Mouse (Mus musculus) MEL (cell line): ENCODE data around the gene Heatr5a. TPM values are rescaled to one million over a fixed set of nuclear protein-coding genes. Genes with fewer than 3 reads are reported as not detected.
A peak's percentile ranks its signal among the peaks of the same experiment; 100 is the strongest.

Experiments used
- DNase-seq: peaks from one replicate; pipeline ENCODE4 v3.0.0; 2011; ENCODE audit warnings: low read depth, low spot score
- H3K27ac ChIP-seq: 2 replicates; pipeline ENCODE4 v1.5.1; 2012; ENCODE audit warnings: low read depth, mild to moderate bottlenecking, control low read depth, low read length, moderate library complexity; ENCODE audit not compliant: control insufficient read depth
- H3K27me3 ChIP-seq, 2 experiments: fragments of 150-350 bp in 1 of 2; sonication (generic) in 1 of 2; 2 replicates each; pipeline ENCODE4 v1.6.1; 2012; ENCODE audit warnings: low read length in 2 of 2, mild to moderate bottlenecking in 2 of 2, improper control_type of control experiment in 1 of 2, moderate library complexity in 1 of 2; ENCODE audit not compliant: insufficient read depth in 2 of 2, control insufficient read depth in 1 of 2
- H3K36me3 ChIP-seq, 2 experiments: 2 replicates each; pipeline ENCODE4 v1.6.1; 2012 to 2014; ENCODE audit warnings: low read length in 2 of 2, improper control_type of control experiment in 1 of 2, inconsistent platforms in 1 of 2, mild to moderate bottlenecking in 1 of 2; ENCODE audit not compliant: insufficient read depth in 2 of 2, control insufficient read depth in 1 of 2
- H3K4me1 ChIP-seq, 2 experiments: fragments of 150-350 bp in 1 of 2; sonication (generic) in 1 of 2; 2 replicates each; pipeline ENCODE4 v1.6.1; 2012; ENCODE audit warnings: low read length in 2 of 2, improper control_type of control experiment in 1 of 2, mild to moderate bottlenecking in 1 of 2; ENCODE audit not compliant: insufficient read depth in 2 of 2, control insufficient read depth in 1 of 2
- H3K4me3 ChIP-seq, 2 experiments: fragments of 150-350 bp in 1 of 2; sonication (generic) in 1 of 2; 2 replicates each; pipeline ENCODE4 v1.5.1; 2012; ENCODE audit warnings: low read depth in 2 of 2, low read length in 2 of 2, mild to moderate bottlenecking in 2 of 2, moderate library complexity in 2 of 2, control low read depth in 1 of 2, improper control_type of control experiment in 1 of 2; ENCODE audit not compliant: control insufficient read depth in 1 of 2, insufficient read depth in 1 of 2
- H3K79me2 ChIP-seq: 2 replicates; pipeline ENCODE4 v1.6.1; 2012; ENCODE audit warnings: mild to moderate bottlenecking, low read length, moderate library complexity; ENCODE audit not compliant: control insufficient read depth, poor library complexity, insufficient read depth
- H3K9ac ChIP-seq: 2 replicates; pipeline ENCODE4 v1.6.1; 2012; ENCODE audit warnings: low read depth, mild to moderate bottlenecking, control low read depth, low read length, moderate library complexity; ENCODE audit not compliant: control insufficient read depth, poor library complexity, severe bottlenecking
- H3K9me3 ChIP-seq: fragments of 150-350 bp; sonication (generic); replicated peaks from 2 replicates; pipeline ENCODE4 v1.6.1; 2012; ENCODE audit warnings: mild to moderate bottlenecking, low read length, improper control_type of control experiment, moderate library complexity; ENCODE audit not compliant: insufficient read depth
- BHLHE40 ChIP-seq: IDR thresholded peaks from 2 replicates; pipeline ENCODE4 v1.6.1; 2012; ENCODE audit warnings: low read depth, mild to moderate bottlenecking, inconsistent platforms, low read length, improper control_type of control experiment, borderline replicate concordance
- CHD1 ChIP-seq: IDR thresholded peaks from 2 replicates; pipeline ENCODE4 v1.6.1; 2012; ENCODE audit warnings: low read depth, mild to moderate bottlenecking, inconsistent platforms, low read length, improper control_type of control experiment
- CTCF ChIP-seq, 3 experiments: IDR thresholded peaks in 2 of 3; conservative IDR thresholded peaks in 1 of 3; 2 replicates each; pipeline ENCODE4 v1.5.1; 2011 to 2012; ENCODE audit warnings: low read length in 3 of 3, low read depth in 2 of 3, mild to moderate bottlenecking in 2 of 3, improper control_type of control experiment in 1 of 3, inconsistent platforms in 1 of 3, mixed read lengths in 1 of 3, moderate library complexity in 1 of 3; ENCODE audit not compliant: control insufficient read depth in 1 of 3, insufficient read depth in 1 of 3, poor library complexity in 1 of 3, severe bottlenecking in 1 of 3
- ELF1 ChIP-seq: IDR thresholded peaks from 2 replicates; pipeline ENCODE4 v1.6.1; 2014; ENCODE audit warnings: low read depth, mild to moderate bottlenecking, inconsistent platforms, low read length, improper control_type of control experiment, moderate library complexity
- EP300 ChIP-seq, 2 experiments: IDR thresholded peaks; 2 replicates each; pipeline ENCODE4 v1.6.1; 2011; ENCODE audit warnings: improper control_type of control experiment in 2 of 2, low read length in 2 of 2, low read depth in 1 of 2, mild to moderate bottlenecking in 1 of 2
- ETS1 ChIP-seq: IDR thresholded peaks from 2 replicates; pipeline ENCODE4 v1.6.1; 2012; ENCODE audit warnings: low read depth, mild to moderate bottlenecking, inconsistent platforms, low read length, improper control_type of control experiment, moderate library complexity
- GABPA ChIP-seq: IDR thresholded peaks from 2 replicates; pipeline ENCODE4 v1.6.1; 2012; ENCODE audit warnings: low read depth, mild to moderate bottlenecking, inconsistent platforms, low read length, improper control_type of control experiment, moderate library complexity
- GATA1 ChIP-seq: IDR thresholded peaks from 2 replicates; pipeline ENCODE4 v1.6.1; 2011; ENCODE audit warnings: low read depth, low read length, improper control_type of control experiment
- HCFC1 ChIP-seq: IDR thresholded peaks from 2 replicates; pipeline ENCODE4 v1.6.1; 2012; ENCODE audit warnings: low read depth, mild to moderate bottlenecking, inconsistent platforms, low read length, improper control_type of control experiment, moderate library complexity
- KAT2A ChIP-seq: conservative IDR thresholded peaks from 2 replicates; pipeline ENCODE4 v1.6.1; 2012; ENCODE audit warnings: low read depth, low read length, improper control_type of control experiment, inconsistent platforms
- MXI1 ChIP-seq: IDR thresholded peaks from 2 replicates; pipeline ENCODE4 v1.6.1; 2011; ENCODE audit warnings: mild to moderate bottlenecking, low read depth, low read length, improper control_type of control experiment
- MYB ChIP-seq: IDR thresholded peaks from 2 replicates; pipeline ENCODE4 v1.6.1; 2011; ENCODE audit warnings: mild to moderate bottlenecking, low read depth, low read length, improper control_type of control experiment
- MYC ChIP-seq: IDR thresholded peaks from 2 replicates; pipeline ENCODE4 v1.6.1; 2011; ENCODE audit warnings: low read depth, mild to moderate bottlenecking, low read length, improper control_type of control experiment, moderate library complexity
- NRF1 ChIP-seq: IDR thresholded peaks from 2 replicates; pipeline ENCODE4 v1.6.1; 2014; ENCODE audit warnings: low read depth, mild to moderate bottlenecking, inconsistent platforms, low read length, improper control_type of control experiment, moderate library complexity; ENCODE audit not compliant: poor library complexity, insufficient read depth, severe bottlenecking
- POLR2AphosphoS5 ChIP-seq: IDR thresholded peaks from 2 replicates; pipeline ENCODE4 v1.6.1; 2012; ENCODE audit warnings: low read depth, borderline replicate concordance, mild to moderate bottlenecking, inconsistent platforms, low read length, moderate library complexity, mixed read lengths
- RAD21 ChIP-seq: IDR thresholded peaks from 2 replicates; pipeline ENCODE4 v1.6.1; 2011; ENCODE audit warnings: mild to moderate bottlenecking, low read depth, low read length, improper control_type of control experiment
- RCOR1 ChIP-seq: IDR thresholded peaks from 2 replicates; pipeline ENCODE4 v1.6.1; 2012; ENCODE audit warnings: low read depth, mild to moderate bottlenecking, inconsistent platforms, low read length, improper control_type of control experiment
- SIN3A ChIP-seq: IDR thresholded peaks from 2 replicates; pipeline ENCODE4 v1.6.1; 2012; ENCODE audit warnings: low read length, improper control_type of control experiment, inconsistent platforms
- SMC3 ChIP-seq: IDR thresholded peaks from 2 replicates; pipeline ENCODE4 v1.6.1; 2011; ENCODE audit warnings: low read depth, low read length, improper control_type of control experiment
- TAL1 ChIP-seq: IDR thresholded peaks from 2 replicates; pipeline ENCODE4 v1.6.1; 2012; ENCODE audit warnings: mild to moderate bottlenecking, inconsistent platforms, low read length, moderate library complexity, mixed read lengths
- TBP ChIP-seq: IDR thresholded peaks from 2 replicates; pipeline ENCODE4 v1.8.0; 2011; ENCODE audit warnings: low read depth, low read length, improper control_type of control experiment
- TCF12 ChIP-seq: IDR thresholded peaks from 2 replicates; pipeline ENCODE4 v1.6.1; 2014; ENCODE audit warnings: low read depth, mild to moderate bottlenecking, inconsistent platforms, low read length, improper control_type of control experiment, moderate library complexity
- ZC3H11A ChIP-seq: IDR thresholded peaks from 2 replicates; pipeline ENCODE4 v1.6.1; 2012; ENCODE audit warnings: low read depth, mild to moderate bottlenecking, inconsistent platforms, low read length, improper control_type of control experiment
- ZKSCAN1 ChIP-seq: IDR thresholded peaks from 2 replicates; pipeline ENCODE4 v1.6.1; 2012; ENCODE audit warnings: low read depth, mild to moderate bottlenecking, inconsistent platforms, low read length, improper control_type of control experiment, moderate library complexity
- ZNF384 ChIP-seq: IDR thresholded peaks from 2 replicates; pipeline ENCODE4 v1.6.1; 2012; ENCODE audit warnings: low read depth, mild to moderate bottlenecking, inconsistent platforms, low read length, improper control_type of control experiment
- polyA plus RNA-seq, 2 experiments: library from polyadenylated mRNA; stranded (reverse) in 1 of 2; unstranded in 1 of 2; fragments of >175 nt in 1 of 2; fragments of >200 nt in 1 of 2; gene quantifications; 2 replicates each; pipeline versions ENCODE4 v1.2.1 to v1.2.4; 2012; ENCODE audit warnings: low replicate concordance in 2 of 2, low read depth in 1 of 2; ENCODE audit not compliant: insufficient read length in 2 of 2, insufficient read depth in 1 of 2, missing spikeins in 1 of 2
- total RNA-seq: library from RNA; depleted of rRNA; stranded (reverse); fragments of 300-350 nt; gene quantifications from 2 replicates; pipeline ENCODE4 v1.2.3, GENCODE M21; 2012

Heatr5a gene
- total and polyA plus RNA-seq, 3 experiments, result 41.2 to 70.5 (median 70.4) TPM

- H3K27ac ChIP-seq, result peak overlapping the region; percentile 99
- peaks cover 0 to 60% of the 10 kb centered on the region in 2 experiments; a peak in 2 of 4 replicates for H3K36me3 ChIP-seq
- H3K27me3 ChIP-seq, result no peaks in the 10 kb centered on the region
- H3K9ac ChIP-seq, result peak overlapping the region; percentile 61
- DNase-seq, result peak; percentile 68
- H3K4me1 ChIP-seq, result peaks cover 27 to 46% of the 10 kb centered on the region in 2 experiments
- no peaks in the 10 kb centered on the region for H3K79me2 ChIP-seq
- no peak overlapping the region for H3K4me3 ChIP-seq
- no peaks in the 10 kb centered on the region for H3K9me3 ChIP-seq
- TF ChIP-seq HCFC1 (no peak), ZC3H11A (no peak), ELF1 (no peak), SIN3A (peak; percentile 68; the same call in 1 of the 2 replicates), TCF12 (peak; percentile 62), ZNF384 (no peak), TBP (no peak), RCOR1 (peak; percentile 63; the same call in 1 of the 2 replicates), MXI1 (no peak), ETS1 (peak; percentile 52; the same call in 1 of the 2 replicates), MYC (peak; percentile 63; the same call in 1 of the 2 replicates), EP300 (IDR thresholded peaks at IDR 0.05; ENCODE audit: low read depth in 1 of 2, low read length in 2 of 2) (peak; percentile 59 to 95; a peak in 3 of 4 replicates), GATA1 (peak; percentile 82), BHLHE40 (no peak), RAD21 (no peak), ZKSCAN1 (no peak), SMC3 (no peak), CHD1 (no peak), MYB (0 out of 2 replicates have a peak, but pooled peaks have one; percentile 46), CTCF (IDR thresholded peaks at IDR 0.05 in 2 of 3, conservative IDR thresholded peaks at IDR 0.05 in 1 of 3; ENCODE audit: control insufficient read depth in 1 of 3, insufficient read depth in 1 of 3, low read depth in 2 of 3, low read length in 3 of 3, poor library complexity in 1 of 3, severe bottlenecking in 1 of 3) (no peak), NRF1 (no peak), TAL1 (peak; percentile 78), GABPA (no peak), KAT2A (no peak), POLR2AphosphoS5 (no peak)
- TF ChIP-seq, all 39 proteins: peak for 9
Observed at GRCm38 (mm10) chr12:51855453-51855852, 115.7 kb downstream of the Heatr5a start.
